Mouse (Mus musculus) lung, postnatal 4 days (tissue): Measurements from ENCODE around the gene 9030624G23Rik.
"Not testable (repeated sequence)": the region's sequence is repeated elsewhere in the genome, so short reads cannot be mapped to it uniquely, and the experiment has no call there.

Experiments used
- DNase-seq, 2 experiments: peaks; one replicate each; pipeline ENCODE4 v3.0.0; 2021

9030624G23Rik gene

GRCm38 (mm10) chr12:24097108-24097520, at the start of gene 9030624G23Rik:
Gene 9030624G23Rik (minus strand): TSS chr12:24097246.
- peak; percentile 69 to 86 for DNase-seq

GRCm38 (mm10) chr12:24083096-24083495, 13.9 kb downstream of the 9030624G23Rik start:
- not testable (repeated sequence) for DNase-seq
